Mouse (Mus musculus): ENCODE data around the gene Pafah1b2. TPM values are rescaled to one million over a fixed set of nuclear protein-coding genes. Genes with fewer than 3 reads are reported as not detected.

Pafah1b2 gene
- polyA plus RNA-seq, 1 experiment from 2014 or later, result 78.2 TPM

- TF ChIP-seq CTCF (IDR thresholded peaks at IDR 0.05; ENCODE audit: low read depth), result no peak
- Histone ChIP-seq H3K27me3 (replicated peaks; ENCODE audit: control insufficient read depth, insufficient read depth, low read length) (no peaks in the 10 kb centered on the region), H3K36me3 (ENCODE audit: control insufficient read depth, insufficient read depth) (no peaks in the 10 kb centered on the region), H3K4me1 (replicated peaks; ENCODE audit: control insufficient read depth, insufficient read depth, low read length) (peaks cover 27% of the 10 kb centered on the region), H3K4me3 (ENCODE audit: low read depth, low read length) (peak overlapping the region; percentile 98), H3K4me2 (replicated peaks; ENCODE audit: low read depth) (peak overlapping the region; percentile 86), H3K9me3 (ENCODE audit: control insufficient read depth) (no peaks in the 10 kb centered on the region), H3K9ac (ENCODE audit: low read depth, low read length) (peak overlapping the region; percentile 99), H3K27ac (ENCODE audit: low read depth, low read length) (peak overlapping the region; percentile 95)
- WGBS, result under 1% methylated on average over 44 of the region's 46 CpGs
- peak; percentile 47 for ATAC-seq
Measured at GRCm38 (mm10) chr9:46013009-46013586, 608 bp upstream of the Pafah1b2 start.

- Histone ChIP-seq H3K9ac (ENCODE audit: low read depth, low read length) (0 out of 2 replicates have a peak overlapping the region, but pooled peaks have one; percentile 48), H3K9me3 (ENCODE audit: control insufficient read depth) (no peaks in the 10 kb centered on the region), H3K27me3 (replicated peaks; ENCODE audit: control insufficient read depth, insufficient read depth, low read length) (no peaks in the 10 kb centered on the region), H3K4me1 (replicated peaks; ENCODE audit: control insufficient read depth, insufficient read depth, low read length) (peaks cover 22% of the 10 kb centered on the region; the same call in 1 of the 2 replicates), H3K36me3 (ENCODE audit: control insufficient read depth, insufficient read depth) (no peaks in the 10 kb centered on the region), H3K27ac (ENCODE audit: low read depth, low read length) (no peak overlapping the region), H3K4me2 (replicated peaks; ENCODE audit: low read depth) (peak overlapping the region; percentile 86; the same call in 1 of the 2 replicates), H3K4me3 (ENCODE audit: low read depth, low read length) (no peak overlapping the region)
- TF ChIP-seq CTCF (IDR thresholded peaks at IDR 0.05; ENCODE audit: low read depth), result no peak
- ATAC-seq, result no peak
- 25% methylated on average over 3 of the region's 3 CpGs for WGBS
Measured at GRCm38 (mm10) chr9:46011094-46011970, 1.2 kb downstream of the Pafah1b2 start.

- WGBS, result 57% methylated on average over 1 of the region's 1 CpGs
- no peak for TF ChIP-seq CTCF (IDR thresholded peaks at IDR 0.05; ENCODE audit: low read depth)
- Histone ChIP-seq H3K36me3 (ENCODE audit: control insufficient read depth, insufficient read depth) (no peaks in the 10 kb centered on the region), H3K4me1 (replicated peaks; ENCODE audit: control insufficient read depth, insufficient read depth, low read length) (0 out of 2 replicates have a peak, but pooled peaks cover 11% of the 10 kb centered on the region), H3K9me3 (ENCODE audit: control insufficient read depth) (no peaks in the 10 kb centered on the region), H3K4me3 (ENCODE audit: low read depth, low read length) (no peak overlapping the region), H3K4me2 (replicated peaks; ENCODE audit: low read depth) (no peak overlapping the region), H3K27ac (ENCODE audit: low read depth, low read length) (no peak overlapping the region), H3K9ac (ENCODE audit: low read depth, low read length) (no peak overlapping the region), H3K27me3 (replicated peaks; ENCODE audit: control insufficient read depth, insufficient read depth, low read length) (no peaks in the 10 kb centered on the region)
- no peak for ATAC-seq
Measured at GRCm38 (mm10) chr9:46009669-46009983, 2.9 kb downstream of the Pafah1b2 start.

GRCm38 (mm10) chr9:46008931-46009668, 3.4 kb downstream of the Pafah1b2 start:
- H3K4me3 ChIP-seq (ENCODE audit: low read depth, low read length), result no peak overlapping the region
- 0 out of 2 replicates have a peak, but pooled peaks cover 11% of the 10 kb centered on the region for H3K4me1 ChIP-seq (replicated peaks; ENCODE audit: control insufficient read depth, insufficient read depth, low read length)
- 76% methylated on average over 7 of the region's 7 CpGs for WGBS
- no peak for TF ChIP-seq CTCF (IDR thresholded peaks at IDR 0.05; ENCODE audit: low read depth)
- H3K4me2 ChIP-seq (replicated peaks; ENCODE audit: low read depth), result no peak overlapping the region
- ATAC-seq, result no peak
- H3K36me3 ChIP-seq (ENCODE audit: control insufficient read depth, insufficient read depth), result no peaks in the 10 kb centered on the region
- H3K9ac ChIP-seq (ENCODE audit: low read depth, low read length), result no peak overlapping the region
- H3K9me3 ChIP-seq (ENCODE audit: control insufficient read depth), result no peaks in the 10 kb centered on the region
- no peak overlapping the region for H3K27ac ChIP-seq (ENCODE audit: low read depth, low read length)
- H3K27me3 ChIP-seq (replicated peaks; ENCODE audit: control insufficient read depth, insufficient read depth, low read length), result no peaks in the 10 kb centered on the region

- H3K27ac ChIP-seq (ENCODE audit: low read depth, low read length), result no peak overlapping the region
- no peaks in the 10 kb centered on the region for H3K27me3 ChIP-seq (replicated peaks; ENCODE audit: control insufficient read depth, insufficient read depth, low read length)
- H3K36me3 ChIP-seq (ENCODE audit: control insufficient read depth, insufficient read depth), result no peaks in the 10 kb centered on the region
- no peak overlapping the region for H3K4me3 ChIP-seq (ENCODE audit: low read depth, low read length)
- 0 out of 2 replicates have a peak, but pooled peaks cover 1% of the 10 kb centered on the region for H3K4me1 ChIP-seq (replicated peaks; ENCODE audit: control insufficient read depth, insufficient read depth, low read length)
- WGBS, result 61% methylated on average over 5 of the region's 5 CpGs
- no peak for ATAC-seq
- no peak overlapping the region for H3K4me2 ChIP-seq (replicated peaks; ENCODE audit: low read depth)
- no peaks in the 10 kb centered on the region for H3K9me3 ChIP-seq (ENCODE audit: control insufficient read depth)
- TF ChIP-seq CTCF (IDR thresholded peaks at IDR 0.05; ENCODE audit: low read depth), result no peak
- no peak overlapping the region for H3K9ac ChIP-seq (ENCODE audit: low read depth, low read length)
Measured at GRCm38 (mm10) chr9:46006224-46006623, 6.3 kb downstream of the Pafah1b2 start.

- WGBS, result 63% methylated on average over 3 of the region's 3 CpGs
- Histone ChIP-seq H3K27me3 (replicated peaks; ENCODE audit: control insufficient read depth, insufficient read depth, low read length) (no peaks in the 10 kb centered on the region), H3K27ac (ENCODE audit: low read depth, low read length) (no peak overlapping the region), H3K4me2 (replicated peaks; ENCODE audit: low read depth) (no peak overlapping the region), H3K4me1 (replicated peaks; ENCODE audit: control insufficient read depth, insufficient read depth, low read length) (no peaks in the 10 kb centered on the region), H3K9me3 (ENCODE audit: control insufficient read depth) (no peaks in the 10 kb centered on the region), H3K36me3 (ENCODE audit: control insufficient read depth, insufficient read depth) (no peaks in the 10 kb centered on the region), H3K9ac (ENCODE audit: low read depth, low read length) (no peak overlapping the region), H3K4me3 (ENCODE audit: low read depth, low read length) (no peak overlapping the region)
- no peak for ATAC-seq
- no peak for TF ChIP-seq CTCF (IDR thresholded peaks at IDR 0.05; ENCODE audit: low read depth)
Measured at GRCm38 (mm10) chr9:46004529-46004928, 8.0 kb downstream of the Pafah1b2 start.

All from intestine, postnatal 0 days (tissue).